Mouse (Mus musculus) midbrain, postnatal 0 days (tissue): Measurements from ENCODE around the gene Dip2c. TPM values are rescaled to one million over a fixed set of nuclear protein-coding genes. Genes with fewer than 3 reads are reported as not detected.

Experiments used
- ATAC-seq: fragments of 200-750 bp; cut with Nextera tagmentation; 2 replicates; pipeline ENCODE4 v1.8.0; 2017; ENCODE audit warnings: moderate number of reproducible peaks, mild to moderate bottlenecking, moderate TSS enrichment, moderate library complexity; ENCODE audit not compliant: low FRiP score
- DNase-seq: peaks from one replicate; pipeline ENCODE4 v3.0.0-alpha.2; 2015; ENCODE audit warnings: low spot score
- H3K27ac ChIP-seq: fragments of 300-500 bp; sonication (generic); 2 replicates; pipeline ENCODE4 v1.5.1; 2014; ENCODE audit warnings: low read depth, mild to moderate bottlenecking, low read length, mixed read lengths
- H3K27me3 ChIP-seq: fragments of 300-500 bp; sonication (generic); 2 replicates; pipeline ENCODE4 v1.6.1; 2014; ENCODE audit warnings: low read length, control low read depth, mixed read lengths; ENCODE audit not compliant: insufficient read depth
- H3K36me3 ChIP-seq: fragments of 300-500 bp; sonication (generic); 2 replicates; pipeline ENCODE4 v1.6.1; 2014; ENCODE audit warnings: low read length, control low read depth, mixed read lengths; ENCODE audit not compliant: insufficient read depth
- H3K4me1 ChIP-seq: fragments of 300-500 bp; sonication (generic); 2 replicates; pipeline ENCODE4 v1.6.1; 2014; ENCODE audit warnings: mild to moderate bottlenecking, control low read depth, antibody characterized with exemption, low read length, mixed read lengths; ENCODE audit not compliant: insufficient read depth
- H3K4me2 ChIP-seq: fragments of 300-500 bp; sonication (generic); 2 replicates; pipeline ENCODE4 v1.6.1; 2014; ENCODE audit warnings: low read depth, mild to moderate bottlenecking, low read length, mixed read lengths; ENCODE audit not compliant: poor library complexity, severe bottlenecking
- H3K4me3 ChIP-seq: fragments of 300-500 bp; sonication (generic); 2 replicates; pipeline ENCODE4 v1.5.1; 2014; ENCODE audit warnings: low read depth, mild to moderate bottlenecking, low read length, moderate library complexity
- H3K9ac ChIP-seq: fragments of 300-500 bp; sonication (generic); replicated peaks from 2 replicates; pipeline ENCODE4 v1.6.1; 2014; ENCODE audit warnings: mild to moderate bottlenecking, low read length, moderate library complexity, mixed read lengths; ENCODE audit not compliant: poor library complexity, severe bottlenecking
- H3K9me3 ChIP-seq: fragments of 300-500 bp; sonication (generic); 2 replicates; pipeline ENCODE4 v1.6.1; 2016; ENCODE audit warnings: low read length, control low read depth
- CTCF ChIP-seq: IDR thresholded peaks from 2 replicates; pipeline ENCODE4 v1.5.1; 2016; ENCODE audit warnings: antibody characterized with exemption, mild to moderate bottlenecking
- WGBS: fragments of 180-500 bp; shearing (Covaris S2); extraction: QIAGEN DNeasy Blood & Tissue Kit; methylation state at CpG from one replicate; pipeline ENCODE4 v1.1.7; 2014; 5-methylcytosine and 5-hydroxymethylcytosine counted together
- polyA plus RNA-seq: library from polyadenylated mRNA; unstranded; fragments of >200 nt; fragmentation: Nextera tagmentation; extraction: Ambion mirVana; gene quantifications from 2 replicates; pipeline ENCODE4 v1.2.1, GENCODE M21; 2015
- total RNA-seq: library from RNA; depleted of rRNA; stranded (reverse); fragments of >200 nt; gene quantifications from 2 replicates; pipeline ENCODE4 v1.2.3, GENCODE M21; 2014

Gene Dip2c
- total and polyA plus RNA-seq, 2 experiments from 2014 or later: 9.7 to 74.4 TPM

GRCm38 (mm10) chr13:9418441-9418840 lies 142.1 kb downstream of the Dip2c start:
- Histone ChIP-seq H3K27ac (no peak overlapping the region), H3K9ac (no peak overlapping the region), H3K4me3 (no peak overlapping the region), H3K4me1 (no peaks in the 10 kb centered on the region), H3K36me3 (no peaks in the 10 kb centered on the region), H3K4me2 (no peak overlapping the region), H3K27me3 (no peaks in the 10 kb centered on the region), H3K9me3 (no peaks in the 10 kb centered on the region)
- 96% methylated on average over 3 of the region's 3 CpGs for WGBS
- DNase-seq: no peak
- no peak for TF ChIP-seq CTCF
- ATAC-seq: no peak

DNA sequence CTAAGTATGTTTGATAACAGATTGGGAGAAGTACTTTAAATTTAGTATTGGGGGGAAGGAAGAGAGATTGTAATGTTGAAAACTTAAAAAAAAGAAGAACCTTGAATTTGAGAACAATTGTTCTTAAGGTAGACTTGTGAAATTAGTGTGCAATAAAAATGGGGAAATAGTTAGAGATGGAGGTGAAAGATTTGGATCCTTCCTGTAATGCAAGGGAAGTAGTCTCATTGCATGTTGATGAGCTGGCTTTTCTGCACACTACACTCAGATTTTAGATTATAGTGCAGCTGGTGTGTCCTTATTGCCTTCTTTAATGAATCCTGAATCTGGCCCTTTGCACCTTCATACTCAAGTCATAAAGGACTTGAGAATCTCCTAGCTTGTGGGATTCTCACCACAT lies 142.9 kb downstream of the Dip2c start:
- H3K9me3 ChIP-seq: no peaks in the 10 kb centered on the region
- no peak overlapping the region for H3K4me2 ChIP-seq
- no peaks in the 10 kb centered on the region for H3K36me3 ChIP-seq
- H3K27ac ChIP-seq: no peak overlapping the region
- H3K27me3 ChIP-seq: no peaks in the 10 kb centered on the region
- no peaks in the 10 kb centered on the region for H3K4me1 ChIP-seq
- no peak overlapping the region for H3K9ac ChIP-seq
- no peak for TF ChIP-seq CTCF
- DNase-seq: no peak
- no peak overlapping the region for H3K4me3 ChIP-seq
- ATAC-seq: no peak

- no peak for TF ChIP-seq CTCF
Measured at GRCm38 (mm10) chr13:9421949-9422348, 145.6 kb downstream of the Dip2c start.

DNA sequence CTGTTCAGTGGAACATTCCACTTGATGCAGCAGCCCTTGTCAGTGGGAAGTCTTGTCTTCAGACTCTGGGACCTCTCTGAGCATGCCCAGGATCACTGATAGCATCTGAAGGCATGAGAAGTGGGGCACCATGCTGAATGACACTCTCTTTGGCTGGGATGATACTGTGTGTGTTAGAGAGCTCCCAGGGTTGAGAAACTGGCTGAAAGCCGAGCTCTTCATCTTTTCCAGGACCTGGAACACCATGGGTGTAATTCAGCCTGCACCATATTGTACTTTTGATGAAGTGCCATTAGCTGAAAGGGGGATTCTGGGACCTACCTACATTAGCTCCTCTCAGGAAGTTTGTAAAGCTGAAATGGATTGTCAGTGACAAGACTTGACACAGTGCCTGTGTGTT lies 146.5 kb downstream of the Dip2c start:
- DNase-seq: peak; percentile 10
- no peak overlapping the region for H3K4me2 ChIP-seq

More at GRCm38 (mm10) chr13:9421949-9422348, 145.6 kb downstream of the Dip2c start:
- no peak for DNase-seq
- ATAC-seq: no peak
- 94% methylated on average over 4 of the region's 4 CpGs for WGBS
- Histone ChIP-seq H3K4me2 (no peak overlapping the region), H3K27ac (no peak overlapping the region), H3K4me1 (no peaks in the 10 kb centered on the region), H3K27me3 (no peaks in the 10 kb centered on the region), H3K36me3 (no peaks in the 10 kb centered on the region), H3K4me3 (no peak overlapping the region), H3K9me3 (no peaks in the 10 kb centered on the region), H3K9ac (no peak overlapping the region)

DNA sequence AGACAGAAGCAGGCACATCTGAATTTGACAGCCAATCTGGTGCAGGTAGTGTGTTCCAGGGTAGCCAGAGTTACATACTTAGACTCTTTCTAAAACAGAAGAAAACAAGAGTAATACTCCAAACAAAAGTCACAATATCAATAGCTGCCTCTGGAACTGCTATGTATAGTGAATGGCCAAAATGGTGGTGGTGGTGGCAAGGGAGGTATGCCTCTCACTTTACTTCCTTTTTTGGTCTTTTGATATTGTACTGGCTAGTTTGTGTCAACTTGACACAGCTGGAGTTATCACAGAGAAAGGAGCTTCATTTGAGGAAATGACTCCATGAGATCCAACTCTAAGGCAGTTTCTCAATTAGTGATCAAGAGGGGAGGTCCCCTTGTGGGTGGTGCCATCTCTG lies 148.1 kb downstream of the Dip2c start:
- no peaks in the 10 kb centered on the region for H3K9me3 ChIP-seq
- H3K36me3 ChIP-seq: no peaks in the 10 kb centered on the region
- ATAC-seq (no peak), DNase-seq (no peak)
- H3K4me2 ChIP-seq: no peak overlapping the region
- H3K4me3 ChIP-seq: no peak overlapping the region
- H3K9ac ChIP-seq: no peak overlapping the region
- no peak overlapping the region for H3K27ac ChIP-seq
- no peaks in the 10 kb centered on the region for H3K27me3 ChIP-seq
- no peak for TF ChIP-seq CTCF
- H3K4me1 ChIP-seq: no peaks in the 10 kb centered on the region

More for the DNA sequence above, 146.5 kb downstream of the Dip2c start:
- H3K27me3 ChIP-seq: no peaks in the 10 kb centered on the region
- no peaks in the 10 kb centered on the region for H3K4me1 ChIP-seq
- ATAC-seq: no peak
- H3K27ac ChIP-seq: no peak overlapping the region
- no peaks in the 10 kb centered on the region for H3K36me3 ChIP-seq
- no peaks in the 10 kb centered on the region for H3K9me3 ChIP-seq
- no peak overlapping the region for H3K4me3 ChIP-seq
- H3K9ac ChIP-seq: no peak overlapping the region
- WGBS: 87% methylated on average over 1 of the region's 1 CpGs
- no peak for TF ChIP-seq CTCF

GRCm38 (mm10) chr13:9426267-9426666 lies 149.9 kb downstream of the Dip2c start:
- Histone ChIP-seq H3K9me3 (no peaks in the 10 kb centered on the region), H3K27ac (no peak overlapping the region), H3K4me1 (no peaks in the 10 kb centered on the region), H3K9ac (no peak overlapping the region), H3K27me3 (no peaks in the 10 kb centered on the region), H3K4me2 (no peak overlapping the region), H3K36me3 (no peaks in the 10 kb centered on the region), H3K4me3 (no peak overlapping the region)
- no peak for DNase-seq
- no peak for TF ChIP-seq CTCF
- ATAC-seq: no peak

DNA sequence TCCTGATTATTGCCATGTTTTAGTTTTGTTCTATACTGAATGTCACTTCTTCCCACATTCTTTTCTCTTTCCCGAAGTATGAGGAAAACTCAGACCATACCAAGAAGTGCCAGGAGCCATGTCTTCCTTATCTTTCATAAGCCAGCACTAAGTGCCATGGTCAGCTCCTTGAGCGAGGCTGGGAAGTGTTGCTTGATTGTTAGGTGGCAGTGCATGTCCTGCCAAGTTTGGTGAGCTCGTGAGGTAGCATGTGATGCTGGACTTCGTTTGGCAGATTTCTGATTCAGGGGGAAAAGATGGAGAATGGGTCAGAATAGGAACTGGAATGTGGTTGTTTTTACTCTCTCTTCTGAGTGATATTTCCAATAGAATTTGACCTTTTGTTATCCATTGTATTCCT lies 150.5 kb downstream of the Dip2c start:
- no peak for DNase-seq
- Histone ChIP-seq H3K27ac (no peak overlapping the region), H3K9ac (no peak overlapping the region), H3K27me3 (no peaks in the 10 kb centered on the region), H3K36me3 (no peaks in the 10 kb centered on the region), H3K4me2 (no peak overlapping the region), H3K9me3 (no peaks in the 10 kb centered on the region), H3K4me1 (no peaks in the 10 kb centered on the region), H3K4me3 (no peak overlapping the region)
- no peak for TF ChIP-seq CTCF
- 83% methylated on average over 4 of the region's 4 CpGs for WGBS
- ATAC-seq: no peak
